Mouse (Mus musculus): Measurements from ENCODE around the gene Magi1.

Magi1 gene

DNA sequence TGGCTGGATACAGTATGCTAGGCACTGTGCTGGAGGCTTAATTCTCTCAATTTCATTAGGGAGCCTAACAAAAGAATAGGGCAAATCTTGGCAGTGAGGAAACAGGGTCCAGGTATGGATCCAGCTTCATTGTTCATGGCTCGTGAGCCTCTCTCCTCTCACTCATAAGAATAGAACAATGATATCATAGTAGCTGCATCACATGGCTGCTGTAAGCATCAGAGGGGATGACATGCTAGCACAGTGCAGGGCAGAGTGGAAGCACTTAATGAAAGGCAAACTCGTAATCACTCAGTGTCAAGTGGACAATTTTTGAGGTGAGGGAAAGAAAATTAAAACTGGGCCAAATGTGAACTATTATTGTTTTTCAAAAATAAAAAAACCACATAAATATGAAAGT lies 337.1 kb downstream of the Magi1 start:
- no peak for DNase-seq

DNA sequence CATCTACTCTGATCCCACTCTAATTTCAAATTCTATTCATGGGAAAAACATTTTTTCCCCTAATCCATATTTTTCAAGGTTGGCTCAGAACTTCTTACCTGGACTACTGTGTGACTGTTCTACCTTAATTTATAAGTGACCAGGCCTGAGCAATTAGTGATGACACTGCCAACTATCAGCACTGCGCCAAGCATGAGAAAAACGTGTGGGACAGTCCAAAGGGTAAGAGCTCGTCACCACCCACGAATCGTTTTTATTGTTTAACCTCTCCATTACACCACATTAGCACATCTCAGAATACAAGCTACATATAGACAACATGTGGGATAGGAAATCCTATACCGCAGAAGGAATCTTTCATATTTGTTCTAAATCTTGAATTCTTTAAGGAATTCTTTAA lies 347.4 kb downstream of the Magi1 start:
- DNase-seq: peak; percentile 60

DNA sequence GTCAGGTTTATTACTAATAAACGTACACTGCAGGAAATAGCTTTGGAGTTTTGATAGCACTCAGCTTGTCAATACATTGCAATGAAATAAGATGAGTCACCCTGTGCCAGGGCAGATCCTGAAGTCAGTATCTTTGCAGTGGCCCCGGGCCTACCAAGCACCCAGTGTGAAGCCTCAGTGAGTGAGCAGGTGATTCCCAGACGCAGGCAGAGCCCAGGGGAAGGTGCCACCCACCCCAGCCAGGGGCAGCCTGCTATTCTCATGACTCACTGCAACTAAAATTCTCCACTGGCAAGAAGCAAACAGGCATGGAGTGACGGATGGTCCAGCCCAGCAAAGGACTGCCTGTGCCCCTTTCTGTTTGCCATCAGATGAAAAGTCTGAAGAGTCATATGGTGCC lies 347.9 kb downstream of the Magi1 start:
- no peak for DNase-seq

DNA sequence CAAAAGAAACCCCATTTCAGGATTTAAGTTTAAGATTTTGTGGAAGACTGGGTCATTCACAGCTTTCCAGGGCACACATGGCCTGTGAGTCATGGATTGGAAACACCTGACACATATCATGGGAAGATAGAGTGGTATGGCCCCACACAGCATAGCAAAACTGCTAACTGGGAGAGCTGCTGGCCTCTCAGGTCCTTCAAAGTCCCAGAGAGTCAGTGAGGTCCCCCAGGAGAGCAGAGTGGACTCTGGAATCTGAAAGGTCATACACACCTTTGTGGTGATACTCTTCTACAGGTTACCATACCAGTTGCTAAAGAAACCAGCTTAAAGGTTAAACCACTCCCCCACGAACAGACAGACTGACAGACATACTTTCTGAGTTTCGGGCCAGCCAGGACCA lies 349.0 kb downstream of the Magi1 start:
- DNase-seq: no peak

DNA sequence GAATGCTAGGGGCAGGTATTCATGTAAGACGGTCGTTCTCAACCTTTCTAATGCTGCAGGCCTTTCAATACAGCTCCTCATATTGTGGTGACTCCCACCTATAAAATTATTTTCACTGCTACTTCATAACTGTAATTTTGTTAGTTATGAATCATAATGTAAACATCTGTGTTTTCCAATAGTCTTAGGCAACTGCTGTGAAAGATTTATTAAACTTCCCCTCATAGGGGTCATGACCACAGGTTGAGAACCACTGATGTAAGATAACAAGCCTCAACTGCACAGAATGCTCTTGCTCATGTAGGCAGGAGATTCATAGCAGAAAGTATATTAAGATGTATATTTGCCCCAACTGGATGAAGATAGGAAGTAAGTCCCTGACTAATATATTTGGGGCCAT lies 359.1 kb downstream of the Magi1 start:
- DNase-seq: no peak

DNA sequence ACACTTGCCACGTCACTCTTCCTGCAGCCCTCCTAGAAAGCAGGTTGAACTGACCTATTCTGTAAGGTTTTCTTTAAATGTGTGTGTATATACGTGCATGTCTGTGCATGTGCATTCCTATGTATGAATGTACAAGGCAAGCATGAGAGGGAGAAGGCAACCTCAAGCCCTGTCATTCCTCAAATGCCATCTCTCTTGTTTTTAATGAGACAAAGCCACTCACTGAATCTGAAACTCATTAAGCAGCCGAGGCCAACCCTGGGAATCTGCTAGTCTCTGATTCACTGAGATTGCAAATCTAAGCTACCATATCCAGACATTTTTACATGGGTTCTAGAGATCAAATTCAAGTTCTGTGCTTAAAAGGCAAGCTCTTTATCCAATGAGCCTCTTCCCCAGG lies 359.7 kb downstream of the Magi1 start:
- no peak for DNase-seq

DNA sequence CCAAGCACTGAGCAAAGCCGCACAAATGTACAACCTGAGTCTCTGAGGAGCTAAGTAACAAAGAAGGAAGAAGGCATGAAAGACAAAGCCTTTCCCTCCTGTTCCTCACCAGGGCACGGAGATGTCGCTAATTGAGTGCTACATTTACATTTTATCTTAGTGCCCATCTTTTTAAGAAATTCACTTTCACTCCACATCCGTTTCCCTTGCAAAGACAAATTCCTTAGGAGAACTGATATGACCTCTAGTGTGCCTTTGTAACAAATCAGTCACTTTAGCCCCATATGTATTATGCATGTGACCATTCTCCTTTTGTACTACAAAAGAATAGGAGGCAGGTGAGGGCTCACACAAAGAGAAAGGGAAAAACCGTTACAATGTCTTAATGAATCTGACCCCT lies 360.4 kb downstream of the Magi1 start:
- DNase-seq: no peak

DNA sequence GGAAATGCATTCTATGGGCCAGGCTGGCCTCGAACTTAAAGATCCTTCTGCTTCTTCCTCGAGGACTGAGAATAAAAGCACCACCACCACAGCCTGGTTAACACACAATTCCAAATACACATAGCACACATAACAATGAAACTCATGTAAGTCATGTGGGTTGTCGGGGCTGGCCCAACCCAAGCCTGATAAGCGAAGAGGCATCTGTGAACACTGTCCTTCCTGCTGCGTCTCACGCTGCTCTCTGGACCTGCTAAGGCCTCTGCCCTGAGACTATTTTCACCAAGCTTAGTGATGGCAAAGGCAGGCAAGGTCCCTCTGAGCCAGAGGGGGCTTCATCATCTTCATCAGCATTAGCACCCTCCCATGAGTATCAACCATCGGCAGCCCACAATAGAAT lies 360.8 kb downstream of the Magi1 start:
- DNase-seq: no peak

DNA sequence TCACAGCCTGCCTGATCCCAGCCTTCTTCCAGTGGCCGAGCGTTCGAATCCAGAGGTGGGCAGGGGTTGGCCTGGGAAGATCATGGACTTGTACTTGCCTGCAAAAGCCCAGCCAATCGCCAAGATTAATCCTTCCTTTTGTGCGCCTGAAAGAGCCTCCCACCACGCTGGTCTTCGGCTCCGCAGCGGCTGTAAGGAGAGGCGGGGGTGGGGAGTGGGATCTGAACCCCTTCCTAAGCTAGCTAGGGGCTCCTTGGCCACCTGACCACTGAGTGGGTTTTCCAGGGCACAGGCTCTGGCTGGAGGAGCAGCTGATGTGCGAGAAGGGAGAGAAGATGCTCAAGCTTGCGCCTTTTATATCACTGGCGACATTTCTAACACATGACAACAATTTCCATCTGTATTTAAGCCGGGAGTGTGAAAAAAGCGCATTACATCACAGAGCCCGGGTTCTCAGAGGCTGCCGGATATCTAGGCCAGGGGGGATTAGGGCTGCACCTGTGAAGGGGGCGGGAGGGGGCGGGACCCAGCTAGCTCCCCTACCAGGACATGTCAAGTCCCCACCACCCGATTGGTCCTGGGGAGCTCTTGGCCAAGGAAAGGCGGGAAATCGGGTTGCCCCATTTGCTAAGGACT lies 370.4 kb downstream of the Magi1 start:
- DNase-seq: no peak

DNA sequence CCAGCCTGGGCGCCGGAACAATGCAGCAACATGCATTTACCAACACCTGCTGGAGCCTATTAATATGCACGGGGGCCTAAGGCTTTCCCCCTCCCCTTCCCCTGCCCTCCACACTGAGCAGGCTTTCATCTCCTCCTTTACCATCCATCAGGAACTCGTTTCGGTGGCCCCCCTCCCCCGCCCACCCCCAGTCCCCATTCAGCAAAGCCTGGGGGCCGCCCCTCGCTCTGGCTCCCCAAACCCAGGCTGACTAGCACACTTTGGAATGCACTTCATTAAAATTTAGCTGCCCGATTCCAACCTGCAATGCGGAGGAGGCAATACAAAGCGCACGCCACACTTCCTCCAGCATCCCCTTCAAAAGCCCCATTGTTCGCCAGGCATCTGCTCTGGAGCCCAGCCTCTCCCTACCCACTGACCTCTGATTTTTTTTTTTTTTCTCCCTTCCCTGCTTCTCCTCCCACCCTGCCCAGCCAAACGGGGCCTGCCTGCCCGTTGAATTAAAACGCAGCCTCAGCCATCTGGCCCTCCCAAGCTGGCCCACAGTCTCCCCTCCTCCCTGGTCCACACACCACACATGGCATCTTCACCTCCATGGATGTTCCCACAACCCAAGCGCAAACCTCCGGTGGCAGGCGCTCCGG lies 371.0 kb downstream of the Magi1 start:
- no peak for DNase-seq

DNA sequence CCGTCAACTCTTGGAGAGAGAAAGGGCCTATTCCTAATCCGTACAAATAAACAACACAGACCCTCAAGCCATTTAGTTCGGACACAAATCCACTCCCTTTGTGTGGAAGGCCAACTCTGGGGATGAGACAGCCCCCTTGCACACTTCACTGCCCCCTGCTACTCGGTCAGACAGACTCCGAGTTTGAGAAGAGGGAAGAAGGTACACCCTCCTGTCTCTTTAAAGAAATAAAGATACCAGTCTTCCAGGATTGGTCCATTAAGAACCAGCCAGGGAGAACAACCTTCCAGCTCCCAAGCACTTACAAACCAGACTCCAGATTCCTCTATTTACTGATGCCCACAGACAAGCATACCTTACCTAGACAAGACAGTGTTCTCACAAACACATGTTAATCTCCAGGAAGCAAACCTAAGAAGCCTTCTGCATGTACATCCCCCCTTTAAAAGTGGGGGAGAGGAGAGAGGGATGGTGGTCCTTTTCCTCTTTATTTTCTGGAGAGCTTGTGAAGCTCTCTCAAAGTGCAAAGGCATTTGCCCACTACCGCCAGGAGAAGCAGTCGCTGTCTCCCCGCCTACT lies 371.6 kb downstream of the Magi1 start:
- DNase-seq: no peak

DNA sequence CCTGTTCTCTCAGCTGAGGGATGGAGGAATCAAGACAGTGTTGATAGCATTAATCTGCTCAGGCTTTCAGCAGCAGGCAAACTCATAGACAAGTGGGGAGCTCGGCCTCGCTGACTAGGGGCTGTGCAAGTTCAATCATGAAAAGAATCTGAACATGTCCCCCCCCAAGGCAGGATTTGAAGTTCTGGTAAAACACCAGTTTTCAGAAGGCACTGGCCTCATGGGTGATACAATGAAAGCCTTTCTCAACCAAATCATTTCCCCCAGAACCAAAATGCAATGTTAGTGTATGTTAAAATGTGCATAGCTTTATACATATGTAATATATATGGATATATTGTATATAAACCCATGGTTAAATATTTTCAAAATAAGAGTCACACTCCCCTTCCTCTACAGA lies 372.3 kb downstream of the Magi1 start:
- DNase-seq: no peak

DNA sequence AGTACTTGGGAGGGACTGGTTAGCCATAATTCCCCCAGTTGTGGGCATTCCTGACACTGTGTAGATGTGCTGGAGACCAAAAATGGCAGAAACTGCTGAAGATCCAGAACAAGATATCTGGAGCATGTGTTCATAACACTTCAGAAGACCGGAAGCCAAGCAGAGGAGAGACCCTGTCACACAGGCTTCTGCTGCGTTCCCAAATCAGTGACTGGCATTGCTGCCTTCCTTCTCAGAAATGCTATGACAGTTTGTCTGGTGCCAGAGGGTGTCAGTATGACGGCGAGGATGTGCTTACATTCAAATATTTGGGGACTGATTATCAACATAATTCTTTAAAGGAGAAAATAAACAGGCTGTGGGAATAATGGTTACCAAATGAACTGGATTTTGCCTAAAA lies 373.7 kb downstream of the Magi1 start:
- DNase-seq: no peak

DNA sequence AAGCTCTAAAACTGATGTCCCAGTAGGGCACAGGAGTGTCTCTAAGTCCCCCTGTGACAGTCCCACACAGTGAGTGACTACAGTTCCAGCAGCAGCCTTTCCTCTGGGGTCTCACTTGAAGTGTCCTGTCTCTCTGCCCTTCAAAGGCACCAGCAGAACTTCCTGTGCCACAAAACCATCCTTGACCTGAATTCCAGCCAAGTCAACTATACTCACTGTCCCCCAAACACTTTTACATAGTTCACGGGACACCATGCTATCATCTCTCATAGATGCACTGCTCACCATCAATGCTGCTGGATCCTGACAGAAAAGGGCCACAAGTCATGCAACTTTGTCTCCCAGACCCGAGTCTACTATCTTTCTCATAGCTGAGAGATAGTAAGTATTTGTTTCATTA lies 378.7 kb downstream of the Magi1 start:
- no peak for DNase-seq

DNA sequence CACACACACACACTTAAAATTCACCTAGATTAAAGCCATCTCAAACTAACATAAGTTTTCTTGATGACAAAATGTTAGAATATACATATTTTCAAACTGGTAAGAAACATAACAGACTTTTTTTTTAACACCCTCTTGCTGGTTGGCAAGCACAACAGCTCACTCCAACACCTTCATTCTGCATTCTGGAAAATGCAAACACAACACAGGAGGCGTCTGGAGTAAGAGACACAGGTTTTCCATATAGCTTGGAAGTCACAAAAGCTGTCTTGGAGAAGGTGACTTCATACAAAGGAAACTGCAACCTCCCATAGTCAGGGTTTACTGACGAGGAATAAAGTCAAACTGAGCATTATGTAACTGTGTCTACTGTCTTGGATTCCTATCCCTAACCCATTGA lies 381.5 kb downstream of the Magi1 start:
- no peak for DNase-seq

DNA sequence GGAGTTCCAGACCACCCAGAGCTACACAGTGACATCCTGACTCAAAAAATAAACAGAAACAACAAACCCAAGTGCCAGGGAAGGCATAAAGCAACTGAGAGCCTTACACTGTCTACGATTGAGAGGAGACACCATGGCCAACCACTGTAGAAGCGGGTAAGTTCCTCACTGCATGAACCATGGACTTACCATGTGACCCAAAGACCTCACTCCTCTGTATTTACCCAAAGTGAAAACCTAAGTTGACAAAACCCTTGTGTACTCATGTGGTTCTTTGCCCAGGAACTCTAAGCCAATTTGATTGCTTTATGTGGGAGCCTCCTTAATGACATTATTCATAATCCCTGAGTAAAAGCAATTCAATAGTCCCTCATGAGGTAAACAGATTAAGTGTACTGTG lies 382.3 kb downstream of the Magi1 start:
- DNase-seq: no peak

DNA sequence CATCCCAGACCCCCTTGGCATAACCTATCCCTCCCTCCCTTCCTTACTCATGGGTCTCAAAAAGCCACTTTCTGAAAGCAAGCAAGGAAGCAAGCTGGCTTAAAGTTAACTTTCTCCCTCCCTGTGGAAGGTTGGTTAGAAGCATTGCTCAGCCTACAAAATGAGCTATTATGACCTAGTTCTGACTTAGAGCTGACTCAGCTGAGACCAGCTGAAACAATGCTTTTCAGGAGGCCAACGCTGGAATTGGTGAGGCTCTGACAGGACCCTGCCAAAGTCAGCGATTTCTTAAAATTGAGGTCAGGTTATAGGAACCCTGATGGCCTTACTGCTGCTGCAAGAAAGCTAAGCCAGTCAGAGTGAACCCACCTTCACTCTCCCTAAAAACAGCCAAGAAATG lies 386.2 kb downstream of the Magi1 start:
- DNase-seq: no peak

DNA sequence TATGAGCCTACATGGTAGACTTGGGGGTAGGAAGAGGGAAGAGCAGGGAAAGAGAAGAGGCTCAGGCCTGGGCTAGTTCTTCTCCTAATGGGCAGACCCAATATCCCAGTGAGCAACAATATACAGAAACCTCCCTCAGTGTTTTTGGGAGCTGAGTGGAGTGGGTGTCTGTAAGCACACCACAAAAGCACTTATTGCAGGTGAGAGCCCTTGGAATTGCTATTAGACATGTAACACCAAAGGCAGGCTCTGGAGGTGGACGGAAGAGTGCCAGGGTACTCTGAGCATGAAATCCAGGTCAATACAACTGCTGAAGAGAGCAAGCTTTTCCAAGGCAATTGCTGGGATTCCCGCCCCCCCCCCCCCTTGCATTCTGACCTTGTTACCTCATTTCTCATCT lies 388.0 kb downstream of the Magi1 start:
- DNase-seq: no peak

DNA sequence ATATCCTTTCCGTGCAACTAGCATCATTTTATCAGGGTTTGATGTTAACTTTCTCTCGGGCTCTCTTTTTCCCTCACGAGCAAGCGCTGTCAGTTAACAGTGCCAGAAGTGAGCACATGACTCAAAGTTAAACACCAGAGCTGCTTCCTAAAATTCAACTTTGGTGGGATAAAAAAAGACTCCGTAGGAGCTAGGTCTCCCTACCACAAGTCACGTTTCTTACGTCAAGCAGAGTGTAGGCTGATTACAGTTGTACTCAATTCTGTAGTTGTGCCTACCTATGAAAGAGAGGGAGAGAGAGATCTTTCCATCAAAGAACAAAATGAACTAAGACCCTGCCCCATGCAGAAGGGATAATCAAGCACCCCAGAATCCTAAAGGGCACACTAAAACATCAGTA lies 389.8 kb downstream of the Magi1 start:
- DNase-seq: no peak

DNA sequence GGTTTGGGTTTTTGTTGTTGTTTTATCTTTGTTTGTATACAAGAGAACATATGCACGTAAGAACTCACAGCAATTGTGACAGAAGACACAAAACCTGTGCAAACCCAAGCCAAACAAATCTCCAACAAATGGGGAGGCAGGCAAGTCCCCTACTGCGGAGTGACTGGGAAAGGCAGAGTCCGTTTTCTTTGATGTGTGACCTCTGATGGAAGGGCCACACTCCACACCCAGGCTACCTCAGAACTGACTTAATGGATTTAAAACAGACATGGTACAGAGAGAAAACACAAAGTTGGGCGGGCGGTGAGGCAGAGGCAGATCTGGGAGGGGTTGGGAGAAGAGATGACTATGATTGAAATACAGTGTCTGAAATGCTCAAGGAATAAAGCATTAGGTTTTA lies 390.8 kb downstream of the Magi1 start:
- no peak for DNase-seq

DNA sequence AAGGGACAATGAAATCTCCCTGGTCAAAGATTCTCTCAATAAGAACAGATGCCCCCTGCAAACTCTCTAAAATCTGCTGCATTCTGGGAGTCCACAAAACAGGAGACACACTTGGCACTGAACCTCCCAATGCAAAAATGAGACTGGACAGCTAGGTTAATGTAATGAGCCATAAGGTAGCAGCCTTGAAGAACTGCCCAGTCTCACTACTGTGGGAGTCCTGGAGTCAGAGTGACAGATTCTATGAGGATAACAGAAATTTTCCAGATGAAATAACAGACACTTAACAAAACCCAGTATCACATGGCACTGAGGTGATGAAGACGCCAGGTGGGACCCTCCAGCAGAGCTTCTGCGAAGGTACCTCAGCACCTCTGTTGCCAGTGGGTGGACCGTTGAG lies 393.7 kb downstream of the Magi1 start:
- no peak for DNase-seq

DNA sequence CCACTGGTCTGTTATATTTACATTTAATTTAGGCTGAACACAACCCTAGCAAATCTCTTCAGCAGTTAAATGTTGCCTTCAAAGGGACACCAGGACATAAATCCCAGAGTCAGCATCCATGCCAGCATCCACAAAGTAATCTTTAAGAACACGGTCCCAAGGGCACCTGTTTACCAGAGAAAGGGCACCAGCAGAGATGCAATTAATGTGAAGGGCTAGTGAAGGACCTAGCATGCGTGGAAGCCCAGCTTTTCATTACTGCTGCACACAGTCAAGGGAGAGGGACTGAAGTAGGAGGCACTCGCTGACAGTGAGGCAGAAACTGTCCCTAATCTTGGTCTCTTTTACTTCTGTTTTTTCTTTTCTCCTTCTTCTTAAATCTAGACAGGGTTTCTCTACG lies 406.4 kb downstream of the Magi1 start:
- no peak for DNase-seq

DNA sequence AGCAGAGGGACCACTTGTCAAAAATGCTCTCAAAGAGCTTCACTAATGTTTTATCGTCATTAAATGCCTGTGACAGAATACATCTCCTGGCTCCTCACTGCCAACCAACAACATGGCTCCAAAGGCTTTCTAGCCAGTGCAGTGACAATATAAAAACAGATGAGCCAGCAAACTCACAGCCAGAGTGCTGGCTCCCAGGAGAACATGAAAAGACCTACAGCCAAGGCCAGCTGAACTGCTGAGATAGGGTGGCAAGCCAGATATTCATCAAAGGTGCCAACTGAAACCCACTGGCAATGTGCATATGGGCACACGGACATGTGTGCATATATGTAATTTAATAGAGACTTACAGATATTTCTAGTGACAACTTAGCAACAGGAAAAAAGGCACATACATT lies 408.8 kb downstream of the Magi1 start:
- DNase-seq: no peak

DNA sequence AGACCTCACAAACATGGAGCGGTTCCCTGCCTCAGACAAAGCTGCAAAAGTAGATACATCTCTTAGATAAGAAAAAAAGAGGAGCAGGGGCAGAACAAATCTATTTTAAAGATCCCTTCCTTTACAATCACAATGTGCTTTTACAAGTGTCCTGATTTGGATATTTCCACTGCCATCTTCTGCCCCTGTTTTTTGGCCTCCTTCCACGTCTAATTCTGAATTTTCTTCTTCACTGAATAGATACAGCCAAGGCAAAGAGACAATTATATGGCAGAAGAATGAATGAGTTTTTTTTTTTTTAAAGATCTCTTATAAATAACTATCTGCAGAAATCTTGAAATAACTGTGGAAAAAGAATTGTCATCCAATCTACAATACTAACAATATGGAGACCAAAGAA lies 409.3 kb downstream of the Magi1 start:
- no peak for DNase-seq

DNA sequence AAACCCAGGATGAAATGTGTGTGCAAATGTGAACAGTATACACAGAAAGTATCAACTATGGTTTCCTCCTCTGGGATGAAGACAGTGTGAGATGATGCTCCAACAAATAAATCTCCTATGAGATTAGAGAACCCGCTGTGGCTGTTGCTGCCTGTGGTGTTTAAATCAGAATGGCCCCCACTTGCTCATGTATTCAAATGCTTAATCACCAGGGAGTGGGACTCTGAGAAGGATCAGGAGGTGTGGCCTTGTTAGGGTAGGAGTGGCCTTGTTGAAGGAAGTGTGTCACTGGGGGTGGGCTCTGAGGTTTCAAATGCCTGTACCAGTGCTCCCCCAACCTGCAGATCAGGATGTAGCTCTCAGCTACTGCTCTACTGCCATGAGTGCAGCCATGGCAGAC lies 410.2 kb downstream of the Magi1 start:
- no peak for DNase-seq
